1 mouse cellular context compared by ENCODE assay signal in the genomic region with DNA sequence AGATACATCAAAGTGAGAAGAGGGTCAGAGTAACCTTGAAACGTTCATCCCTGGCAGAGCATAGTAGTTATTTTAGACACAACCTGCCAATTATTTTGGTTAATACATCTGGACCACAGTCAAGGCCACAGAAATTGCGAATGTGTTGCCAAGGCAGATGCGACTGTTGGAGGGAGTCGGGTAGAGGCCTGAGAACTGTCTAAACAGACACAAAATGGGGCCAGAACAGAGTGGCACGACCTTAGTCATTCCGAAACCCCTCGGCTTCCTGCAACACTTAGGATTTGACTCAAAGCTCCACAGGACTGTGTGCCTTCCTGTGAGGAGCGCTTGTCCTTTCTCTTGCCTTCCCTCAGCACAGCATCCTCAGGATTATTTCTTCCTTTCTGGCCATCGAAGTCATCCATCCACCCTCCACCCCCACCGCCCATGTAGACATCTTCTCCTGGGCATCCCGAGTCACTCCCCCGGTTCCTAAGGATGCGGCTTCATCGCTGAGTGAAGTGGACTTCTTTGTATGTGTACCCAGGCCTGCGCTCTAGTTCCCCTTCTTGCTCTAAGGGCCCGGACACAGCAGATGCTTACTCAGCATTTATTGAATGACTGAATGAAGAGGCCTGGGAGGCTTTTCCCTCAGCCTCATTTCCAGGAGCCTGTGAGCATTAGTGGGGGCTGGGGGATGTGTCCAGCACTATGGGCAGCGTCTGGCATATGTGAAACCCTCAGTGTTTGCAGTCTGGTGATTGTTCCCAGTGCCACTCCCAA.
TF ChIP-seq lines count a peak whose summit lies in the region.

No protein-coding gene starts in this region.

TF ChIP-seq in CH12.LX, 34 proteins besides CTCF, POLR2A, EP300 and RAD21 (continued from another document):
- TF ChIP-seq ZC3H11A (IDR thresholded peaks at IDR 0.05; ENCODE audit: low read depth, low read length) (no peak), MAZ (IDR thresholded peaks at IDR 0.05; ENCODE audit: low read depth, low read length) (no peak), MYC (IDR thresholded peaks at IDR 0.05; ENCODE audit: low read depth, low read length) (0 out of 2 replicates have a peak, but pooled peaks have one; percentile 51), SMC3 (IDR thresholded peaks at IDR 0.05; ENCODE audit: low read depth, low read length) (no peak), ETS1 (conservative IDR thresholded peaks at IDR 0.05; ENCODE audit: low read depth, low read length) (peak; percentile 79), ZNF384 (IDR thresholded peaks at IDR 0.05; ENCODE audit: low read depth, low read length) (no peak), MAX (IDR thresholded peaks at IDR 0.05; ENCODE audit: low read length) (no peak), PAX5 (IDR thresholded peaks at IDR 0.05; ENCODE audit: low read length) (no peak), BHLHE40 (IDR thresholded peaks at IDR 0.05; ENCODE audit: low read depth, low read length) (peak; percentile 78), USF1 (IDR thresholded peaks at IDR 0.05; ENCODE audit: low read depth, low read length) (no peak), RCOR1 (conservative IDR thresholded peaks at IDR 0.05; ENCODE audit: low read depth, low read length) (peak; percentile 98), NRF1 (IDR thresholded peaks at IDR 0.05; ENCODE audit: low read depth, low read length) (0 out of 2 replicates have a peak, but pooled peaks have one; percentile 26), CHD2 (IDR thresholded peaks at IDR 0.05; ENCODE audit: low read length) (peak; percentile 65), TCF12 (IDR thresholded peaks at IDR 0.05; ENCODE audit: low read depth, low read length) (peak; percentile 74), ZKSCAN1 (IDR thresholded peaks at IDR 0.05; ENCODE audit: borderline replicate concordance, low read depth, low read length) (no peak), ELF1 (IDR thresholded peaks at IDR 0.05; ENCODE audit: low read depth, low read length) (peak; percentile 17; the same call in 1 of the 2 replicates), NELFE (IDR thresholded peaks at IDR 0.05; ENCODE audit: low read depth, low read length) (no peak), MAFK (IDR thresholded peaks at IDR 0.05; ENCODE audit: insufficient replicate concordance, low read length) (peak; percentile 100), JUN (IDR thresholded peaks at IDR 0.05; ENCODE audit: insufficient read depth, low read depth, low read length) (peak; percentile 97), MEF2A (IDR thresholded peaks at IDR 0.05; ENCODE audit: borderline replicate concordance, low read depth, low read length) (peak; percentile 70), KAT2A (IDR thresholded peaks at IDR 0.05; ENCODE audit: insufficient replicate concordance, low read length) (no peak), JUND (conservative IDR thresholded peaks at IDR 0.05; ENCODE audit: low read depth, low read length) (peak; percentile 100), IRF4 (IDR thresholded peaks at IDR 0.05; ENCODE audit: low read depth, low read length) (peak; percentile 99), TBP (conservative IDR thresholded peaks at IDR 0.05; ENCODE audit: low read depth, low read length) (0 out of 2 replicates have a peak, but pooled peaks have one; percentile 48), SIN3A (IDR thresholded peaks at IDR 0.05; ENCODE audit: low read length) (peak; percentile 59; the same call in 1 of the 2 replicates)
